Mouse (Mus musculus): ENCODE measurements at regions not wholly inside any gene's neighbourhood (a gene's known extent, or its start where the extent isn't known, plus 50 kb on each side); places are given as distances from the start of the nearest gene placed in this dataset.

GRCm38 (mm10) chr1:137297780-137298569 lies 337.7 kb upstream of the Nr5a2 start:
- Histone ChIP-seq H3K4me1 (ENCODE audit: insufficient read depth) (no peaks in the 10 kb centered on the region), H3K36me3 (replicated peaks; ENCODE audit: insufficient read depth, low read length) (no peaks in the 10 kb centered on the region), H3K4me2 (ENCODE audit: low read depth, low read length) (no peak overlapping the region), H3K9me3 (ENCODE audit: low read length) (no peaks in the 10 kb centered on the region), H3K9ac (replicated peaks) (no peak overlapping the region), H3K4me3 (ENCODE audit: low read depth, low read length) (no peak overlapping the region), H3K27me3 (ENCODE audit: insufficient read depth, low read length) (no peaks in the 10 kb centered on the region), H3K27ac (ENCODE audit: low read depth) (no peak overlapping the region)
- no peak for ATAC-seq
- no peak for DNase-seq
- TF ChIP-seq EP300 (IDR thresholded peaks at IDR 0.05; ENCODE audit: low read depth) (no peak), CTCF (IDR thresholded peaks at IDR 0.05; ENCODE audit: low read depth) (peak; percentile 41)
- WGBS (ENCODE audit: insufficient replicate concordance): 57% methylated on average over 10 of the region's 10 CpGs

DNA sequence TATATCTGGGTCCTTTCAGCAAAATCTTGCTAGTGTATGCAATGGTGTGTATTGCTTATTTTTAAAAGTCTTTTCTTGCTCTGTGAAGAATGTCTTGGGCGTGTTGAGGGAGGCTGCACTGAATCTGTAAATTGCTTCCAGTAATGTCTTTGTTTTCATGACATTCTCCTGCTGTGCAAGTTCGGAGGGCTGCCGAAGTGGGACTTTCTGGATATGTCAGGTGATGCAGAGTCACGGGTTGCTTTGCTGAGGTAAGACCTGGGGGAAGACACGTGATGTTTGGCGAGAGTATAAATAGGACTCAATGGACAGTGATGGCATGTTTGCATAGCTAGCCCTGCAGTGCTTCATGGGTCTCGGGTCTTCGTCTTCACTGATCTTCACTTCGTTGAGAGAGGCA lies 329.2 kb upstream of the Nr5a2 start:
- Histone ChIP-seq H3K9me3 (ENCODE audit: low read length) (no peaks in the 10 kb centered on the region), H3K4me1 (ENCODE audit: insufficient read depth) (no peaks in the 10 kb centered on the region), H3K4me3 (ENCODE audit: low read depth, low read length) (no peak overlapping the region), H3K27ac (ENCODE audit: low read depth) (no peak overlapping the region), H3K27me3 (ENCODE audit: insufficient read depth, low read length) (no peaks in the 10 kb centered on the region), H3K36me3 (replicated peaks; ENCODE audit: insufficient read depth, low read length) (no peaks in the 10 kb centered on the region), H3K9ac (replicated peaks) (no peak overlapping the region), H3K4me2 (ENCODE audit: low read depth, low read length) (no peak overlapping the region)
- no peak for TF ChIP-seq CTCF (IDR thresholded peaks at IDR 0.05; ENCODE audit: low read depth)
- no peak for TF ChIP-seq EP300 (IDR thresholded peaks at IDR 0.05; ENCODE audit: low read depth)
- ATAC-seq (no peak), DNase-seq (no peak)
- 77% methylated on average over 9 of the region's 9 CpGs for WGBS (ENCODE audit: insufficient replicate concordance)

- Histone ChIP-seq H3K9me3 (ENCODE audit: low read length) (no peaks in the 10 kb centered on the region), H3K27me3 (ENCODE audit: insufficient read depth, low read length) (no peaks in the 10 kb centered on the region), H3K4me3 (ENCODE audit: low read depth, low read length) (no peak overlapping the region), H3K27ac (ENCODE audit: low read depth) (no peak overlapping the region), H3K36me3 (replicated peaks; ENCODE audit: insufficient read depth, low read length) (no peaks in the 10 kb centered on the region), H3K4me1 (ENCODE audit: insufficient read depth) (peaks cover 5% of the 10 kb centered on the region; the same call in 1 of the 2 replicates), H3K9ac (replicated peaks) (no peak overlapping the region), H3K4me2 (ENCODE audit: low read depth, low read length) (no peak overlapping the region)
- DNase-seq (no peak), ATAC-seq (no peak)
- TF ChIP-seq CTCF (IDR thresholded peaks at IDR 0.05; ENCODE audit: low read depth) (no peak), EP300 (IDR thresholded peaks at IDR 0.05; ENCODE audit: low read depth) (no peak)
- 65% methylated on average over 5 of the region's 5 CpGs for WGBS (ENCODE audit: insufficient replicate concordance)
Measured at GRCm38 (mm10) chr1:137283291-137283690, 323.0 kb upstream of the Nr5a2 start.

GRCm38 (mm10) chr1:137282457-137282856 lies 322.2 kb upstream of the Nr5a2 start:
- Histone ChIP-seq H3K9ac (replicated peaks) (no peak overlapping the region), H3K4me3 (ENCODE audit: low read depth, low read length) (no peak overlapping the region), H3K27me3 (ENCODE audit: insufficient read depth, low read length) (no peaks in the 10 kb centered on the region), H3K4me1 (ENCODE audit: insufficient read depth) (peaks cover 5% of the 10 kb centered on the region; the same call in 1 of the 2 replicates), H3K36me3 (replicated peaks; ENCODE audit: insufficient read depth, low read length) (no peaks in the 10 kb centered on the region), H3K27ac (ENCODE audit: low read depth) (no peak overlapping the region), H3K4me2 (ENCODE audit: low read depth, low read length) (no peak overlapping the region), H3K9me3 (ENCODE audit: low read length) (no peaks in the 10 kb centered on the region)
- no peak for DNase-seq
- WGBS (ENCODE audit: insufficient replicate concordance): 77% methylated on average over 5 of the region's 5 CpGs
- no peak for ATAC-seq
- TF ChIP-seq CTCF (IDR thresholded peaks at IDR 0.05; ENCODE audit: low read depth): no peak

GRCm38 (mm10) chr1:137280391-137281386 lies 320.4 kb upstream of the Nr5a2 start:
- H3K27me3 ChIP-seq (ENCODE audit: insufficient read depth, low read length): no peaks in the 10 kb centered on the region

DNA sequence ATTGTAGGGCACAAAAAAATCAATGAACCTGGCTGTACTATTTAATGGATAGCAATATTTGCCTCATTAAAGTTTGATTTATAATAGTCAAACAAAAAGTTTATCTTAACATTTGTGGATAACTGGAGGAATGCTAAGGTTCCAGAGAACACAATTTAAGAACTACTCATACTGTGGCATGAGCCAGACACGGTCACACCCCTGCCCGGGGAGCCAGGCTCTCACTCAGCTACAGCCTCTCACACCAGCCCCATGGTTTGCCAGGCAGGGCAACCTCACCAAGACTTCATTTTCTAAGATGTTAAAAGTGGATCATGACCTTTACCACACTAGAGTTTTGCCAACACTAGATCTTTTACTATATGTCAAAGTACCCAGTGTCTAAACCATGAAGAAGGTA lies 319.7 kb upstream of the Nr5a2 start:
- TF ChIP-seq EP300 (IDR thresholded peaks at IDR 0.05; ENCODE audit: low read depth): no peak
- TF ChIP-seq CTCF (IDR thresholded peaks at IDR 0.05; ENCODE audit: low read depth): no peak
- no peak for DNase-seq

More at GRCm38 (mm10) chr1:137280391-137281386, 320.4 kb upstream of the Nr5a2 start:
- Histone ChIP-seq H3K4me1 (ENCODE audit: insufficient read depth) (peaks cover 5% of the 10 kb centered on the region; the same call in 1 of the 2 replicates), H3K9me3 (ENCODE audit: low read length) (no peaks in the 10 kb centered on the region), H3K36me3 (replicated peaks; ENCODE audit: insufficient read depth, low read length) (no peaks in the 10 kb centered on the region), H3K4me2 (ENCODE audit: low read depth, low read length) (no peak overlapping the region), H3K27ac (ENCODE audit: low read depth) (no peak overlapping the region), H3K4me3 (ENCODE audit: low read depth, low read length) (no peak overlapping the region), H3K9ac (replicated peaks) (no peak overlapping the region)
- no peak for TF ChIP-seq CTCF (IDR thresholded peaks at IDR 0.05; ENCODE audit: low read depth)
- no peak for TF ChIP-seq EP300 (IDR thresholded peaks at IDR 0.05; ENCODE audit: low read depth)
- DNase-seq (no peak), ATAC-seq (peak; percentile 83)
- 56% methylated on average over 10 of the region's 10 CpGs for WGBS (ENCODE audit: insufficient replicate concordance)

More for the DNA sequence above, 319.7 kb upstream of the Nr5a2 start:
- 0 out of 2 replicates have a peak, but pooled peaks have one; percentile 23 for ATAC-seq
- Histone ChIP-seq H3K4me3 (ENCODE audit: low read depth, low read length) (no peak overlapping the region), H3K9ac (replicated peaks) (no peak overlapping the region), H3K27ac (ENCODE audit: low read depth) (no peak overlapping the region), H3K9me3 (ENCODE audit: low read length) (no peaks in the 10 kb centered on the region), H3K36me3 (replicated peaks; ENCODE audit: insufficient read depth, low read length) (no peaks in the 10 kb centered on the region), H3K4me1 (ENCODE audit: insufficient read depth) (peaks cover 5% of the 10 kb centered on the region; the same call in 1 of the 2 replicates), H3K27me3 (ENCODE audit: insufficient read depth, low read length) (no peaks in the 10 kb centered on the region), H3K4me2 (ENCODE audit: low read depth, low read length) (no peak overlapping the region)
- WGBS (ENCODE audit: insufficient replicate concordance): 82% methylated on average over 2 of the region's 2 CpGs
